Mouse (Mus musculus): ENCODE data around the gene Crebbp. TPM values are rescaled to one million over a fixed set of nuclear protein-coding genes. Genes with fewer than 3 reads are reported as not detected.

Gene Crebbp
- polyA plus RNA-seq, 1 experiment, result 42.5 TPM

DNA sequence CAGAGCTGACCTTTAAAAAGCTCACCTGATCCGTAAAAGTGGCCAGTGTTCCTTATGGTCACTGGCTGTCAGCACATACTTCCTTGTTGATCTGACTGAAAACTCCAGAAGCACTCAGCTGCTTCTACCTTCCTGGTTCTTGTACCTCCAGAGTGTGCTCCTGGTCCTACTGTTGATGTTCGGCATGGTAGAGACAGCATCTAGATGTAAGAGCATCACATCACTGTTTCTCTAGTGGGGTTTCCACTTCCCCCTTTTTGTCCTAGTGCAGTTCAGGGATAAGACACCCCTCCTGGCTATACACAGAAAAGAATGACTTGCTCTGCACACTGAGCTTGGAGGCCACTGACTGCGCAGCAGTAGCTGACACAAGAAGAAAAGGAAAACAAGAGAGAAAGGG is 179.3 kb downstream of the Crebbp start:
- Histone ChIP-seq H3K4me1 (ENCODE audit: control insufficient read depth, insufficient read depth, low read length) (no peaks in the 10 kb centered on the region; the same call in 1 of the 2 replicates), H3K4me3 (replicated peaks; ENCODE audit: control insufficient read depth, low read depth, low read length) (no peak overlapping the region), H3K27ac (ENCODE audit: control insufficient read depth, insufficient read depth, low read depth, low read length, poor library complexity) (no peak overlapping the region)
- whole genome bisulfite sequencing, result 73% methylated on average over 3 of the region's 3 CpGs
- TF ChIP-seq CTCF (IDR thresholded peaks at IDR 0.05; ENCODE audit: control insufficient read depth, insufficient read depth, low read length) (no peak), POLR2A (IDR thresholded peaks at IDR 0.05; ENCODE audit: borderline replicate concordance, control insufficient read depth, low read depth, low read length) (no peak)

DNA sequence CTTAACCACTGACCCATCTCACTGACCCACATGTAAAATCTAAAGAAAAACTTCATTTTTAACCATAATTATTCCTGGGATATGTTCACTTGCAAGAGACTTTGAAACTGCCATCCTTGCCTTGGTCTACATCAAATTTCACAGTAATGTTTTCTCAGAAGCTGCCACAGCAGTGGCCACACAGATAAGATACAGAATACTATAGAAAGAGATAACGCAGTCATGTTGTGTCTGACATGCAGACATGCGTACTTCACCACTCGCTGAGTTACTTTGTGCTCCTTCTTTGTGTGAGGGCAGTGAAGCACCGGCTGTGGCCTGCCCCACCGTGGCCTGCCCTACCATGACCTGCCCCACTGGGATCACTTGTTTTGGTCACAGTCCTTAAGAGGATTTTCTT is 179.8 kb downstream of the Crebbp start:
- Histone ChIP-seq H3K4me1 (ENCODE audit: control insufficient read depth, insufficient read depth, low read length) (peaks cover 1% of the 10 kb centered on the region; the same call in 1 of the 2 replicates), H3K4me3 (replicated peaks; ENCODE audit: control insufficient read depth, low read depth, low read length) (no peak overlapping the region), H3K27ac (ENCODE audit: control insufficient read depth, insufficient read depth, low read depth, low read length, poor library complexity) (no peak overlapping the region)
- WGBS, result 63% methylated on average over 5 of the region's 5 CpGs
- TF ChIP-seq POLR2A (IDR thresholded peaks at IDR 0.05; ENCODE audit: borderline replicate concordance, control insufficient read depth, low read depth, low read length) (no peak), CTCF (IDR thresholded peaks at IDR 0.05; ENCODE audit: control insufficient read depth, insufficient read depth, low read length) (no peak)

GRCm38 (mm10) chr16:4032341-4032748 is 181.5 kb downstream of the Crebbp start:
- 46% methylated on average over 6 of the region's 6 CpGs for WGBS
- no peak overlapping the region for H3K4me3 ChIP-seq (replicated peaks; ENCODE audit: control insufficient read depth, low read depth, low read length)
- H3K4me1 ChIP-seq (ENCODE audit: control insufficient read depth, insufficient read depth, low read length), result peaks cover 1% of the 10 kb centered on the region; the same call in 1 of the 2 replicates
- H3K27ac ChIP-seq (ENCODE audit: control insufficient read depth, insufficient read depth, low read depth, low read length, poor library complexity), result no peak overlapping the region
- no peak for TF ChIP-seq POLR2A (IDR thresholded peaks at IDR 0.05; ENCODE audit: borderline replicate concordance, control insufficient read depth, low read depth, low read length)
- no peak for TF ChIP-seq CTCF (IDR thresholded peaks at IDR 0.05; ENCODE audit: control insufficient read depth, insufficient read depth, low read length)

GRCm38 (mm10) chr16:4031441-4032274 is 182.1 kb downstream of the Crebbp start:
- peaks cover 1% of the 10 kb centered on the region; the same call in 1 of the 2 replicates for H3K4me1 ChIP-seq (ENCODE audit: control insufficient read depth, insufficient read depth, low read length)
- H3K4me3 ChIP-seq (replicated peaks; ENCODE audit: control insufficient read depth, low read depth, low read length), result no peak overlapping the region
- TF ChIP-seq POLR2A (IDR thresholded peaks at IDR 0.05; ENCODE audit: borderline replicate concordance, control insufficient read depth, low read depth, low read length), result no peak
- TF ChIP-seq CTCF (IDR thresholded peaks at IDR 0.05; ENCODE audit: control insufficient read depth, insufficient read depth, low read length), result no peak
- no peak overlapping the region for H3K27ac ChIP-seq (ENCODE audit: control insufficient read depth, insufficient read depth, low read depth, low read length, poor library complexity)
- 77% methylated on average over 6 of the region's 6 CpGs for WGBS

Other genes with a start within 250 kb of the Crebbp start
- 2.9 and 3.0 TPM in 2 replicates for gene Nlrc3, start 237.4 kb downstream of the Crebbp start, polyA plus RNA-seq (2011; ENCODE audit: insufficient read depth, insufficient read length, low replicate concordance, missing spikeins)
- 9.5 and 14.5 TPM in 2 replicates for gene Slx4, start 210.2 kb downstream of the Crebbp start, polyA plus RNA-seq (2011; ENCODE audit: insufficient read depth, insufficient read length, low replicate concordance, missing spikeins)
- 1.2 TPM in 1 of 2 replicates, not detected in the other for gene Dnase1, start 177.1 kb downstream of the Crebbp start, polyA plus RNA-seq (2011; ENCODE audit: insufficient read depth, insufficient read length, low replicate concordance, missing spikeins)
- 21.3 and 47.1 TPM in 2 replicates for gene Trap1, start 136.2 kb downstream of the Crebbp start, polyA plus RNA-seq (2011; ENCODE audit: insufficient read depth, insufficient read length, low replicate concordance, missing spikeins)
- 3.7 and 5.2 TPM in 2 replicates for gene Adcy9, start 206.5 kb upstream of the Crebbp start, polyA plus RNA-seq (2011; ENCODE audit: insufficient read depth, insufficient read length, low replicate concordance, missing spikeins)